Mouse (Mus musculus) liver, embryonic 14.5 days (tissue): ENCODE measurements around the gene Gm13178.

Experiments used
- CTCF ChIP-seq: IDR thresholded peaks from 2 replicates; pipeline ENCODE4 v1.5.1; 2016; ENCODE audit warnings: antibody characterized with exemption, low read depth, control low read depth
- EP300 ChIP-seq: IDR thresholded peaks from 2 replicates; pipeline ENCODE4 v1.6.1; 2016; ENCODE audit warnings: antibody characterized with exemption, low read depth

DNA sequence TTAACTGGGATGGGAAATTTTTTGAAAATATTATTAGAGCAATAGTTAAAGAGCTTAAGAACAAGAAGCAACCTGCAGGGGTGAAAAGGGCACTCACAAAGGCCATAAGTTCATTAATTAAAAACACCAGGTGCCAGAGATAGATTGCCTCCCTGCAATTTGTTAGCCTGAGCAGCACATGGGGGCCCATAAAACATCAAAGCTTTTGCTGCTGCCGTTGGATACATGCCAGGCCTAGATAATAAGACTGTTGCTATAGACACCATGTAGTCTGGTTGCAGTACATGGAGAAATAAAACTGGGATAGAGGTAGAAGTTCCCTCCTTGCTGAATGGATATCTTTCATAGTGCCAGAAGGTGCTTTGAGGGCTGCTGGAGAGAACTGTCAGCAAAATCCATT lies 27.9 kb upstream of the Gm13178 start:
- TF ChIP-seq CTCF = no peak
- no peak for TF ChIP-seq EP300
